Comparison of ENCODE assay signal across 8 mouse cellular contexts in the genomic region with DNA sequence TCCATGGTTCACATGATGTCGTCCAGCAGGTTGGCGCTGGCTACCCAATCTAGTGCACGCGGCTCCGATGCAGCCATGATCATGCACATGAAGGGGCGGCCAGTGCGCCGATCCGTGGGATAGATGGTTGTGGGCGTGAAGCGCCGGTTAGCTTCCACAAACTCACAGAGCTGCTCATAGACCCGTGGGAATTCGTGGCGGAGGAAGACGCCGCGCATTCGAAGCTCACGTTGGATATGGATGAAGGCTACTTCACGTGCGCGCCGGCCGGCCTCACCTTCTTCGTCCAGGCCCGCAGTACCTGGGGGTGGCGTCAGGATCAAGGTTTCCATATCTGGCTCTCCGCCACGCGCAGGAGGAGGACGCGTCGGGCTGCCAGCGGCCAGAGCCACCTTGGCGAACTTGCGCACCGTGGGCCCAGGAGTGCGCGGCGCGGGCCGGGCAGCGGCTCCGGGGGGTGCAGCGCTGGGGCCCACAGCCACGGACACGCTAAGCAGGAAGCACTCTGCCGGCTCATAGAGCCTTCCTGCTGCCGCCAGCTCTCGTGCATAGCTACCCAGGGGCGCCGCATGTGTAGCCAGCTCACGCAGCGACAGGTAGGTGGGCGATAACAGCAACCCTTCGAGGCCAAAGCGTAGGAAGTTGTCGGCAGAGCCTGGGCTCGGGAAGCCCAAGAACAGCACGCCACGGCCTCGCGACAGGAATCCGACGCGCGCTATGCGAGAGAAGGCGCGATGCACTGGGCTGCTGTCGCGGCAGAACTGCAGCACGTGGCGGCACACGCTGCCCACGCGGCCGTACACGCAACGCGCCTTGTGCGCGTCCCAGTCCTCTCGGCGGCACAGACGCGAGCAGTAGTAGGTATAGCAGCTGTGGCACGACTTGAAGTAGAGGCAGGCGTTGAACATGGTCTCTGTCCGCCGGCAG. TPM values are rescaled to one million over a fixed set of nuclear protein-coding genes. Genes with fewer than 3 reads are reported as not detected.
DNase-seq lines count a peak whose midpoint lies in the region; ATAC-seq and TF ChIP-seq lines count a peak whose summit lies in the region.

No protein-coding gene starts in this region.

- peak overlapping the region; percentile 4 for H3K4me3 ChIP-seq in kidney, postnatal 0 days (replicated peaks; ENCODE audit: low read depth, low read length)
- peak overlapping the region; percentile 58 for H3K4me3 ChIP-seq in G1E (ENCODE audit: low read depth, low read length)

- WGBS in kidney, postnatal 0 days: 21% methylated on average over 92 of the region's 92 CpGs

- DNase-seq in kidney, postnatal 0 days (ENCODE audit: low spot score): no peak
- DNase-seq in kidney, adult 11 months: no peak
- DNase-seq in G1E (ENCODE audit: low spot score): no peak
- DNase-seq in cerebellum, postnatal 14 days: peak; percentile 64 to 66
- DNase-seq in induced T-regulatory cell, adult 2 months (ENCODE audit: low read depth): peak; percentile 50
- DNase-seq in naive thymus-derived CD4-positive, alpha-beta T cell, adult 2 months (ENCODE audit: low read depth): peak; percentile 66
- no peak for DNase-seq in right cerebral cortex, postnatal 36 days (ENCODE audit: low spot score in 2 of 2)
- DNase-seq in gastrocnemius, adult 8-10 months (ENCODE audit: low spot score in 2 of 2): no peak

- H3K9me3 ChIP-seq in kidney, postnatal 0 days (replicated peaks; ENCODE audit: low read length): no peaks in the 10 kb centered on the region
- peaks cover 54% of the 10 kb centered on the region for H3K9me3 ChIP-seq in G1E (replicated peaks)

- H3K27ac ChIP-seq in kidney, postnatal 0 days: no peak overlapping the region

- H3K27me3 ChIP-seq in kidney, postnatal 0 days (ENCODE audit: insufficient read depth, low read length): peaks cover 51% of the 10 kb centered on the region
- H3K27me3 ChIP-seq in G1E (ENCODE audit: insufficient read depth, low read length): peaks cover 4% of the 10 kb centered on the region; the same call in 1 of the 2 replicates

- no peak for TF ChIP-seq CTCF in kidney, postnatal 0 days (IDR thresholded peaks at IDR 0.05; ENCODE audit: low read depth)
- no peak for TF ChIP-seq CTCF in G1E (IDR thresholded peaks at IDR 0.05; ENCODE audit: low read depth, low read length)

- 0 out of 2 replicates have a peak overlapping the region, but pooled peaks have one; percentile 35 for H3K9ac ChIP-seq in kidney, postnatal 0 days (ENCODE audit: low read depth, low read length)

- peaks cover 56% of the 10 kb centered on the region for H3K4me1 ChIP-seq in kidney, postnatal 0 days (replicated peaks; ENCODE audit: insufficient read depth, low read length)
- H3K4me1 ChIP-seq in G1E (ENCODE audit: insufficient read depth, low read depth, low read length): peaks cover 50% of the 10 kb centered on the region

- no peaks in the 10 kb centered on the region for H3K36me3 ChIP-seq in kidney, postnatal 0 days (ENCODE audit: insufficient read depth, low read length)
- peaks cover 16% of the 10 kb centered on the region for H3K36me3 ChIP-seq in G1E (replicated peaks)

- peak overlapping the region; percentile 37; the same call in 1 of the 2 replicates for H3K4me2 ChIP-seq in kidney, postnatal 0 days (ENCODE audit: low read length)

- ATAC-seq in kidney, postnatal 0 days (replicated peaks; ENCODE audit: low FRiP score, low read depth): no peak
- ATAC-seq in G1E (ENCODE audit: extremely low read depth, insufficient number of reproducible peaks, low FRiP score, poor library complexity, severe bottlenecking): no peak

RNA-seq across cellular contexts. Expression of a gene that starts 2.2 kb away (rescaled TPM):
- polyA plus RNA-seq in kidney, postnatal 0 days (2015; fragmentation: Nextera tagmentation; extraction: Ambion mirVana): 197 TPM in 2 replicates
- total RNA-seq in G1E (2014; fragmentation: Nextera tagmentation) (1.4 and 2.1 TPM in 2 replicates), G1E (2017) (7.1 and 12.5 TPM in 2 replicates)
- polyA plus RNA-seq in G1E (2012): 6.5 and 9.5 TPM in 2 replicates
- total RNA-seq in gastrocnemius, adult 8-10 months (2022): 10 to 100 TPM; 62.8 to 69.7 (median 65.5) TPM

RNA-seq across cellular contexts. Expression of a gene that starts 2.6 kb away (rescaled TPM):
- 0.59 and 0.85 TPM in 2 replicates for polyA plus RNA-seq in kidney, postnatal 0 days (2015; fragmentation: Nextera tagmentation; extraction: Ambion mirVana)
- 0.58 and 4.3 TPM in 2 replicates for total RNA-seq in G1E (2014; fragmentation: Nextera tagmentation)
- total RNA-seq in G1E (2017): 1.9 and 5.5 TPM in 2 replicates
- polyA plus RNA-seq in G1E (2012): 1.4 and 1.6 TPM in 2 replicates
- total RNA-seq in gastrocnemius, adult 8-10 months (2022): under 1 TPM; 0.19 to 0.46 (median 0.33) TPM

RNA-seq across cellular contexts. Expression of a gene that starts 4.3 kb away (rescaled TPM):
- polyA plus RNA-seq in kidney, postnatal 0 days (2015; fragmentation: Nextera tagmentation; extraction: Ambion mirVana): 0.15 and 0.16 TPM in 2 replicates
- total RNA-seq in G1E (2014; fragmentation: Nextera tagmentation) (0.63 and 1.1 TPM in 2 replicates), G1E (2017) (0.05 TPM in 1 of 2 replicates, not detected in the other)
- polyA plus RNA-seq in G1E (2012): 0.32 and 0.35 TPM in 2 replicates
- total RNA-seq in gastrocnemius, adult 8-10 months (2022): under 1 TPM; 0.13 to 0.20 (median 0.16) TPM

RNA-seq across cellular contexts. Expression of a gene that starts 19.6 kb away (rescaled TPM):
- 351 and 379 TPM in 2 replicates for polyA plus RNA-seq in kidney, postnatal 0 days (2015; fragmentation: Nextera tagmentation; extraction: Ambion mirVana)
- 102 and 126 TPM in 2 replicates for total RNA-seq in G1E (2014; fragmentation: Nextera tagmentation)
- total RNA-seq in G1E (2017): 91.0 and 109 TPM in 2 replicates
- polyA plus RNA-seq in G1E (2012): 570 and 701 TPM in 2 replicates
- 100 to 1,000 TPM; 104 to 172 (median 141) TPM for total RNA-seq in gastrocnemius, adult 8-10 months (2022)

RNA-seq across cellular contexts. Expression of a gene that starts 30.5 kb away (rescaled TPM):
- 24.4 and 28.1 TPM in 2 replicates for polyA plus RNA-seq in kidney, postnatal 0 days (2015; fragmentation: Nextera tagmentation; extraction: Ambion mirVana)
- total RNA-seq in G1E (2014; fragmentation: Nextera tagmentation): 7.1 and 7.9 TPM in 2 replicates
- total RNA-seq in G1E (2017): 18.1 and 19.1 TPM in 2 replicates
- 5.4 and 7.8 TPM in 2 replicates for polyA plus RNA-seq in G1E (2012)
- 10 to 100 TPM; 12.0 to 18.8 (median 15.2) TPM for total RNA-seq in gastrocnemius, adult 8-10 months (2022)

Comparison
In these comparisons a context has a peak if more than half of its experiments do, and no peak if none do; other contexts are left out.
1. DNase-seq: peak in cerebellum, postnatal 14 days (2 of 2), induced T-regulatory cell, adult 2 months (single experiment) and naive thymus-derived CD4-positive, alpha-beta T cell, adult 2 months (single experiment); none in kidney, postnatal 0 days (single experiment), kidney, adult 11 months (single experiment), G1E (single experiment), right cerebral cortex, postnatal 36 days (0 of 2) and gastrocnemius, adult 8-10 months (0 of 2).
2. RNA of a gene that starts 2.2 kb away (total RNA-seq): 62.8 to 69.7 TPM in gastrocnemius, adult 8-10 months; 1.4 to 12.5 TPM in G1E; every median in the first group is over 4 times any median in the second.